Mouse (Mus musculus): ENCODE results near the gene Rabgap1l. TPM values are rescaled to one million over a fixed set of nuclear protein-coding genes. Genes with fewer than 3 reads are reported as not detected.

Rabgap1l gene
- total and polyA plus RNA-seq, 2 experiments from 2014 or later: 34.1 to 110 TPM

DNA sequence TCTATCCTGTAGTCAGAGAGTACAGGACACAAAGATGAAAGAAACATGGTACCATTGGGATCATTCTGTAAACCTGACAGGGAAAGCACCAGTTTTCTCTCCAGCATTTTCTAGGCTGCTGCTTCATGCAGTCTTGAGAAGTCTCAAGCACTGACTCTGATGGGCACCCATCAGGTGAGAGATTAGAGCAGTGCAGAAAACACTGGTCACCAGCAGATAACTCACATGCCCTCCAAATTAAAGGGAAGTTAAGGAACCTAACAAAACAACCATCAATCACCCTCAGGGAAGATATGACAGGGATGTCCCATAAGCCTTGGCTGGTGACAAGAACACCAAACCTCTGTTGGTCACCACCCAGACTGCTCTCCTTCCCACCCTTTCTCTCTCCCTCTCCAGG lies 285.2 kb downstream of the Rabgap1l start:
- no peak for ATAC-seq (ENCODE audit: low FRiP score)
- TF ChIP-seq CTCF (IDR thresholded peaks at IDR 0.05): no peak
- H3K4me1 ChIP-seq (ENCODE audit: insufficient read depth, low read length): no peaks in the 10 kb centered on the region

GRCm38 (mm10) chr1:160496906-160497577 lies 296.0 kb downstream of the Rabgap1l start:
- ATAC-seq (ENCODE audit: low FRiP score) (no peak), DNase-seq (ENCODE audit: low spot score) (peak; percentile 46)
- H3K4me2 ChIP-seq (ENCODE audit: low read depth, low read length, poor library complexity, severe bottlenecking): no peak overlapping the region
- no peak overlapping the region for H3K27ac ChIP-seq (ENCODE audit: low read depth, low read length)
- no peak for TF ChIP-seq CTCF (IDR thresholded peaks at IDR 0.05)
- no peak overlapping the region for H3K4me3 ChIP-seq (ENCODE audit: low read depth, low read length)
- H3K36me3 ChIP-seq (ENCODE audit: insufficient read depth, low read length): no peaks in the 10 kb centered on the region
- H3K9ac ChIP-seq (replicated peaks; ENCODE audit: low read length, poor library complexity, severe bottlenecking): no peak overlapping the region
- WGBS: 56% methylated on average over 3 of the region's 3 CpGs
- no peaks in the 10 kb centered on the region for H3K9me3 ChIP-seq (ENCODE audit: low read length)
- H3K27me3 ChIP-seq (ENCODE audit: insufficient read depth, low read length): no peaks in the 10 kb centered on the region
- no peaks in the 10 kb centered on the region for H3K4me1 ChIP-seq (ENCODE audit: insufficient read depth, low read length)

More for the DNA sequence above, 285.2 kb downstream of the Rabgap1l start:
- Histone ChIP-seq H3K4me3 (ENCODE audit: low read depth, low read length) (no peak overlapping the region), H3K9me3 (ENCODE audit: low read length) (no peaks in the 10 kb centered on the region), H3K36me3 (ENCODE audit: insufficient read depth, low read length) (no peaks in the 10 kb centered on the region), H3K4me2 (ENCODE audit: low read depth, low read length, poor library complexity, severe bottlenecking) (no peak overlapping the region), H3K9ac (replicated peaks; ENCODE audit: low read length, poor library complexity, severe bottlenecking) (no peak overlapping the region), H3K27me3 (ENCODE audit: insufficient read depth, low read length) (no peaks in the 10 kb centered on the region), H3K27ac (ENCODE audit: low read depth, low read length) (no peak overlapping the region)
- no peak for DNase-seq (ENCODE audit: low spot score)

GRCm38 (mm10) chr1:160485731-160486130 lies 307.3 kb downstream of the Rabgap1l start:
- 56% methylated on average over 3 of the region's 3 CpGs for WGBS
- Histone ChIP-seq H3K4me1 (ENCODE audit: insufficient read depth, low read length) (no peaks in the 10 kb centered on the region), H3K9me3 (ENCODE audit: low read length) (no peaks in the 10 kb centered on the region), H3K9ac (replicated peaks; ENCODE audit: low read length, poor library complexity, severe bottlenecking) (no peak overlapping the region), H3K27ac (ENCODE audit: low read depth, low read length) (no peak overlapping the region), H3K27me3 (ENCODE audit: insufficient read depth, low read length) (no peaks in the 10 kb centered on the region), H3K4me2 (ENCODE audit: low read depth, low read length, poor library complexity, severe bottlenecking) (no peak overlapping the region), H3K36me3 (ENCODE audit: insufficient read depth, low read length) (no peaks in the 10 kb centered on the region), H3K4me3 (ENCODE audit: low read depth, low read length) (no peak overlapping the region)
- TF ChIP-seq CTCF (IDR thresholded peaks at IDR 0.05): no peak
- no peak for DNase-seq (ENCODE audit: low spot score)
- no peak for ATAC-seq (ENCODE audit: low FRiP score)

GRCm38 (mm10) chr1:160485028-160485427 lies 308.0 kb downstream of the Rabgap1l start:
- 64% methylated on average over 7 of the region's 7 CpGs for WGBS
- ATAC-seq (ENCODE audit: low FRiP score) (no peak), DNase-seq (ENCODE audit: low spot score) (no peak)
- H3K4me2 ChIP-seq (ENCODE audit: low read depth, low read length, poor library complexity, severe bottlenecking): no peak overlapping the region
- H3K9ac ChIP-seq (replicated peaks; ENCODE audit: low read length, poor library complexity, severe bottlenecking): no peak overlapping the region
- H3K27me3 ChIP-seq (ENCODE audit: insufficient read depth, low read length): no peaks in the 10 kb centered on the region
- no peaks in the 10 kb centered on the region for H3K36me3 ChIP-seq (ENCODE audit: insufficient read depth, low read length)
- no peaks in the 10 kb centered on the region for H3K4me1 ChIP-seq (ENCODE audit: insufficient read depth, low read length)
- H3K4me3 ChIP-seq (ENCODE audit: low read depth, low read length): no peak overlapping the region
- no peak overlapping the region for H3K27ac ChIP-seq (ENCODE audit: low read depth, low read length)
- TF ChIP-seq CTCF (IDR thresholded peaks at IDR 0.05): no peak
- no peaks in the 10 kb centered on the region for H3K9me3 ChIP-seq (ENCODE audit: low read length)

- Histone ChIP-seq H3K9me3 (ENCODE audit: low read length) (no peaks in the 10 kb centered on the region), H3K36me3 (ENCODE audit: insufficient read depth, low read length) (no peaks in the 10 kb centered on the region), H3K4me3 (ENCODE audit: low read depth, low read length) (no peak overlapping the region), H3K4me1 (ENCODE audit: insufficient read depth, low read length) (no peaks in the 10 kb centered on the region), H3K9ac (replicated peaks; ENCODE audit: low read length, poor library complexity, severe bottlenecking) (no peak overlapping the region), H3K4me2 (ENCODE audit: low read depth, low read length, poor library complexity, severe bottlenecking) (no peak overlapping the region), H3K27ac (ENCODE audit: low read depth, low read length) (no peak overlapping the region), H3K27me3 (ENCODE audit: insufficient read depth, low read length) (no peaks in the 10 kb centered on the region)
- TF ChIP-seq CTCF (IDR thresholded peaks at IDR 0.05): no peak
- no peak for DNase-seq (ENCODE audit: low spot score)
- WGBS: 83% methylated on average over 2 of the region's 2 CpGs
- ATAC-seq (ENCODE audit: low FRiP score): no peak
These were observed 311.4 kb downstream of the Rabgap1l start for GRCm38 (mm10) chr1:160481643-160482042.

- Histone ChIP-seq H3K4me3 (ENCODE audit: low read depth, low read length) (no peak overlapping the region), H3K4me2 (ENCODE audit: low read depth, low read length, poor library complexity, severe bottlenecking) (no peak overlapping the region), H3K27me3 (ENCODE audit: insufficient read depth, low read length) (no peaks in the 10 kb centered on the region), H3K4me1 (ENCODE audit: insufficient read depth, low read length) (no peaks in the 10 kb centered on the region), H3K9ac (replicated peaks; ENCODE audit: low read length, poor library complexity, severe bottlenecking) (no peak overlapping the region), H3K36me3 (ENCODE audit: insufficient read depth, low read length) (no peaks in the 10 kb centered on the region), H3K9me3 (ENCODE audit: low read length) (no peaks in the 10 kb centered on the region), H3K27ac (ENCODE audit: low read depth, low read length) (no peak overlapping the region)
- ATAC-seq (ENCODE audit: low FRiP score) (no peak), DNase-seq (ENCODE audit: low spot score) (no peak)
- no peak for TF ChIP-seq CTCF (IDR thresholded peaks at IDR 0.05)
These were observed 325.6 kb downstream of the Rabgap1l start for GRCm38 (mm10) chr1:160467443-160467842.
